ENCODE assay signal across 10 mouse cellular contexts in the genomic region with DNA sequence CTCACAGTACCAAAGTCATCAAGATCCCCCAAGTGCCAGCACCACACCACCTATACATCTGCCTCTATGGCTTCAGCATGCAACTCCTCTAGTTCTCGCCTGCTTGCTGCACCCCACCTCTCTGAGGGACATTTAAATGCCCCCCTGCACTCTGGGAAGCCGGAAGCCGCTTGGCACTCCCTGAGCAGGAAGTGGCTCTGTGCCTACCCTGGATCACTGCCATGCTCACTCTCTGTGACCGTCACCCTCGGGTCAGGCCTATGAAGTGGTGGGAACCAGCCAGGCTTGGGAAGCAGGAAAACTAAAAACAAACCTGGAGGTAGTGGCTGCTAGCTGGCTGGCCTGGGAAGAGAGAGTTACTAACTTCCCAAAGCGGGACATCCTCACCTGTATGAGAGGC.
DNase-seq lines count a peak whose midpoint lies in the region; ATAC-seq lines count a peak whose summit lies in the region.
"Had no signal": no experiment of that assay in that cellular context is flagged by ENCODE, and none has a peak within 500 bp of the region (broad histone marks: within the 10 kb centered on the region; RNA-seq: fewer than 3 reads in every experiment).

No protein-coding gene starts in this region.

- H3K4me3 ChIP-seq in embryonic facial prominence, embryonic 13.5 days, result no peak overlapping the region
- no peak overlapping the region for H3K4me3 ChIP-seq in embryonic facial prominence, embryonic 10.5 days
- H3K4me3 ChIP-seq in neural tube, embryonic 13.5 days, result no peak overlapping the region
- no peak overlapping the region for H3K4me3 ChIP-seq in neural tube, embryonic 15.5 days (replicated peaks)

- H3K27me3 ChIP-seq in embryonic facial prominence, embryonic 13.5 days, result no peaks in the 10 kb centered on the region
- no peaks in the 10 kb centered on the region for H3K27me3 ChIP-seq in embryonic facial prominence, embryonic 10.5 days (replicated peaks; ENCODE audit: low read depth, poor library complexity, severe bottlenecking)
- no peaks in the 10 kb centered on the region for H3K27me3 ChIP-seq in neural tube, embryonic 13.5 days
- H3K27me3 ChIP-seq in splenic B cell, adult 2 months (ENCODE audit: control insufficient read depth, insufficient read depth, low read length, poor library complexity, severe bottlenecking), result no peaks in the 10 kb centered on the region
- no peaks in the 10 kb centered on the region for H3K27me3 ChIP-seq in neural tube, embryonic 15.5 days (replicated peaks)
- H3K27me3 ChIP-seq: CH12.LX had no signal

- no peaks in the 10 kb centered on the region for H3K36me3 ChIP-seq in embryonic facial prominence, embryonic 13.5 days
- no peaks in the 10 kb centered on the region for H3K36me3 ChIP-seq in embryonic facial prominence, embryonic 10.5 days (replicated peaks)
- no peaks in the 10 kb centered on the region for H3K36me3 ChIP-seq in neural tube, embryonic 13.5 days
- no peaks in the 10 kb centered on the region for H3K36me3 ChIP-seq in splenic B cell, adult 2 months (ENCODE audit: control insufficient read depth, insufficient read depth, low read length, poor library complexity, severe bottlenecking)
- no peaks in the 10 kb centered on the region for H3K36me3 ChIP-seq in neural tube, embryonic 15.5 days

- ATAC-seq in embryonic facial prominence, embryonic 13.5 days (ENCODE audit: insufficient number of reproducible peaks, insufficient read depth, low FRiP score, low TSS enrichment, low read depth), result no peak
- ATAC-seq in neural tube, embryonic 13.5 days (ENCODE audit: low read depth), result no peak
- no peak for ATAC-seq in megakaryocyte, adult 5-6 weeks (ENCODE audit: poor library complexity, severe bottlenecking)
- ATAC-seq in neural tube, embryonic 15.5 days (ENCODE audit: low FRiP score), result no peak

- H3K4me2 ChIP-seq in embryonic facial prominence, embryonic 13.5 days, result no peak overlapping the region
- H3K4me2 ChIP-seq in neural tube, embryonic 13.5 days, result no peak overlapping the region
- no peak overlapping the region for H3K4me2 ChIP-seq in neural tube, embryonic 15.5 days
- H3K4me2 ChIP-seq: midbrain, embryonic 11.5 days had no signal

- WGBS in embryonic facial prominence, embryonic 13.5 days, result 88% methylated on average over 6 of the region's 6 CpGs
- WGBS in embryonic facial prominence, embryonic 10.5 days, result 86% methylated on average over 6 of the region's 6 CpGs
- WGBS in neural tube, embryonic 13.5 days, result 72% methylated on average over 6 of the region's 6 CpGs
- WGBS in neural tube, embryonic 15.5 days, result 65% methylated on average over 6 of the region's 6 CpGs

- DNase-seq in embryonic facial prominence, embryonic 10.5 days (ENCODE audit: low spot score), result no peak
- no peak for DNase-seq in neural tube, embryonic 10.5 days (ENCODE audit: extremely low spot score, low spot score)
- peak; percentile 86 to 91 for DNase-seq in kidney, postnatal 25 days
- DNase-seq in splenic B cell, adult 2 months (ENCODE audit: low read depth, low spot score), result peak; percentile 41

- H3K27ac ChIP-seq in embryonic facial prominence, embryonic 13.5 days, result no peak overlapping the region
- no peak overlapping the region for H3K27ac ChIP-seq in embryonic facial prominence, embryonic 10.5 days (replicated peaks)
- H3K27ac ChIP-seq in neural tube, embryonic 13.5 days (replicated peaks), result no peak overlapping the region
- H3K27ac ChIP-seq in neural tube, embryonic 15.5 days (replicated peaks), result no peak overlapping the region

- H3K9me3 ChIP-seq in embryonic facial prominence, embryonic 13.5 days, result no peaks in the 10 kb centered on the region
- H3K9me3 ChIP-seq in embryonic facial prominence, embryonic 10.5 days, result no peaks in the 10 kb centered on the region
- H3K9me3 ChIP-seq in neural tube, embryonic 13.5 days, result no peaks in the 10 kb centered on the region
- no peaks in the 10 kb centered on the region for H3K9me3 ChIP-seq in neural tube, embryonic 15.5 days (replicated peaks)

- 0 out of 2 replicates have a peak overlapping the region, but pooled peaks have one; percentile 16 for H3K9ac ChIP-seq in embryonic facial prominence, embryonic 13.5 days
- 0 out of 2 replicates have a peak overlapping the region, but pooled peaks have one; percentile 41 for H3K9ac ChIP-seq in neural tube, embryonic 13.5 days
- no peak overlapping the region for H3K9ac ChIP-seq in neural tube, embryonic 15.5 days (replicated peaks)

- H3K4me1 ChIP-seq in embryonic facial prominence, embryonic 13.5 days, result peaks cover 31% of the 10 kb centered on the region
- peaks cover 51% of the 10 kb centered on the region for H3K4me1 ChIP-seq in embryonic facial prominence, embryonic 10.5 days
- H3K4me1 ChIP-seq in neural tube, embryonic 13.5 days (replicated peaks), result peaks cover 55% of the 10 kb centered on the region
- H3K4me1 ChIP-seq in neural tube, embryonic 15.5 days, result peaks cover 36% of the 10 kb centered on the region

Comparison
In these comparisons a context has a peak if more than half of its experiments do, and no peak if none do; other contexts are left out.
1. DNase-seq: peak in kidney, postnatal 25 days (2 of 2) and splenic B cell, adult 2 months (single experiment); none in embryonic facial prominence, embryonic 10.5 days (single experiment) and neural tube, embryonic 10.5 days (single experiment).